12 mouse cellular contexts compared by ENCODE assay signal in genomic region chr3:30143961-30144411, GRCm38 (mm10).
DNase-seq lines count a peak whose midpoint lies in the region; ATAC-seq lines count a peak whose summit lies in the region.
"Had no signal": no experiment of that assay in that cellular context is flagged by ENCODE, and none has a peak within 500 bp of the region (broad histone marks: within the 10 kb centered on the region; RNA-seq: fewer than 3 reads in every experiment).

No protein-coding gene starts in this region.

- H3K4me2 ChIP-seq in neural tube, embryonic 11.5 days (ENCODE audit: low read depth) = no peak overlapping the region
- H3K4me2 ChIP-seq in limb, embryonic 11.5 days (ENCODE audit: low read depth, severe bottlenecking) = no peak overlapping the region
- no peak overlapping the region for H3K4me2 ChIP-seq in stomach, embryonic 16.5 days (ENCODE audit: low read depth, low read length)
- H3K4me2 ChIP-seq: embryonic facial prominence, embryonic 12.5 days; heart, embryonic 15.5 days had no signal

- H3K9ac ChIP-seq in neural tube, embryonic 11.5 days (ENCODE audit: low read length) = no peak overlapping the region
- no peak overlapping the region for H3K9ac ChIP-seq in limb, embryonic 11.5 days (ENCODE audit: low read length)
- H3K9ac ChIP-seq in stomach, embryonic 16.5 days (ENCODE audit: low read length) = no peak overlapping the region
- H3K9ac ChIP-seq: embryonic facial prominence, embryonic 12.5 days; heart, embryonic 15.5 days had no signal

- no peak for DNase-seq in heart, embryonic 10.5 days (ENCODE audit: low spot score)
- DNase-seq in heart, postnatal 14 days = no peak
- peak; percentile 31 for DNase-seq in neural tube, embryonic 11.5 days (ENCODE audit: low spot score)
- no peak for DNase-seq in neural tube, embryonic 10.5 days (ENCODE audit: extremely low spot score, low spot score)
- no peak for DNase-seq in limb, embryonic 11.5 days (ENCODE audit: low spot score)
- DNase-seq in testis, postnatal 14 days (ENCODE audit: low spot score) = no peak
- no peak for DNase-seq in heart, postnatal 4 days
- DNase-seq: lung, postnatal 4 days; thymus, postnatal 25 days had no signal

- no peaks in the 10 kb centered on the region for H3K36me3 ChIP-seq in heart, embryonic 10.5 days
- no peaks in the 10 kb centered on the region for H3K36me3 ChIP-seq in neural tube, embryonic 11.5 days (ENCODE audit: control insufficient read depth, insufficient read depth, low read length)
- no peaks in the 10 kb centered on the region for H3K36me3 ChIP-seq in limb, embryonic 11.5 days (ENCODE audit: control insufficient read depth, insufficient read depth, low read length)
- H3K36me3 ChIP-seq in stomach, embryonic 16.5 days (ENCODE audit: control insufficient read depth, insufficient read depth, low read length) = no peaks in the 10 kb centered on the region
- H3K36me3 ChIP-seq: embryonic facial prominence, embryonic 12.5 days; heart, embryonic 15.5 days had no signal

- peak overlapping the region; percentile 22; the same call in 1 of the 2 replicates for H3K27ac ChIP-seq in heart, embryonic 10.5 days
- no peak overlapping the region for H3K27ac ChIP-seq in neural tube, embryonic 11.5 days (ENCODE audit: low read depth, low read length)
- H3K27ac ChIP-seq in limb, embryonic 11.5 days (replicated peaks; ENCODE audit: low read depth, low read length) = 0 out of 2 replicates have a peak overlapping the region, but pooled peaks have one; percentile 1
- peak overlapping the region; percentile 8; the same call in 1 of the 2 replicates for H3K27ac ChIP-seq in stomach, embryonic 16.5 days (ENCODE audit: low read length)
- H3K27ac ChIP-seq: embryonic facial prominence, embryonic 12.5 days; heart, embryonic 15.5 days had no signal

- intact Hi-C loops in heart, postnatal 14 days (cut with DNase I) = no loop called here

- no peaks in the 10 kb centered on the region for H3K9me3 ChIP-seq in heart, embryonic 10.5 days
- no peaks in the 10 kb centered on the region for H3K9me3 ChIP-seq in neural tube, embryonic 11.5 days (ENCODE audit: control insufficient read depth, low read length)
- H3K9me3 ChIP-seq in limb, embryonic 11.5 days (ENCODE audit: control insufficient read depth, low read length) = no peaks in the 10 kb centered on the region
- H3K9me3 ChIP-seq in stomach, embryonic 16.5 days (replicated peaks; ENCODE audit: control insufficient read depth, low read length) = no peaks in the 10 kb centered on the region
- H3K9me3 ChIP-seq: embryonic facial prominence, embryonic 12.5 days; heart, embryonic 15.5 days had no signal

- H3K4me3 ChIP-seq in heart, embryonic 10.5 days = no peak overlapping the region
- H3K4me3 ChIP-seq in neural tube, embryonic 11.5 days (ENCODE audit: low read depth, low read length) = no peak overlapping the region
- H3K4me3 ChIP-seq in limb, embryonic 11.5 days (ENCODE audit: low read depth, low read length) = no peak overlapping the region
- no peak overlapping the region for H3K4me3 ChIP-seq in stomach, embryonic 16.5 days (replicated peaks; ENCODE audit: low read length)
- H3K4me3 ChIP-seq: embryonic facial prominence, embryonic 12.5 days; heart, embryonic 15.5 days had no signal

- WGBS in heart, embryonic 10.5 days = 50% methylated on average over 11 of the region's 11 CpGs
- 25% methylated on average over 11 of the region's 11 CpGs for WGBS in neural tube, embryonic 11.5 days
- WGBS in limb, embryonic 11.5 days = 16% methylated on average over 11 of the region's 11 CpGs
- WGBS in stomach, embryonic 16.5 days = 33% methylated on average over 11 of the region's 11 CpGs

- H3K4me1 ChIP-seq in heart, embryonic 10.5 days = peaks cover 23% of the 10 kb centered on the region
- H3K4me1 ChIP-seq in neural tube, embryonic 11.5 days (ENCODE audit: control insufficient read depth, insufficient read depth, low read length) = peaks cover 5% of the 10 kb centered on the region
- H3K4me1 ChIP-seq in limb, embryonic 11.5 days (ENCODE audit: control insufficient read depth, insufficient read depth, low read length) = peaks cover 18% of the 10 kb centered on the region
- peaks cover 13% of the 10 kb centered on the region; the same call in 1 of the 2 replicates for H3K4me1 ChIP-seq in stomach, embryonic 16.5 days (ENCODE audit: control insufficient read depth, insufficient read depth, low read length)
- H3K4me1 ChIP-seq: heart, embryonic 15.5 days had no signal

- H3K27me3 ChIP-seq in heart, embryonic 10.5 days (ENCODE audit: insufficient read depth, poor library complexity, severe bottlenecking) = no peaks in the 10 kb centered on the region
- no peaks in the 10 kb centered on the region for H3K27me3 ChIP-seq in neural tube, embryonic 11.5 days (ENCODE audit: control insufficient read depth, insufficient read depth, low read length)
- no peaks in the 10 kb centered on the region for H3K27me3 ChIP-seq in limb, embryonic 11.5 days (ENCODE audit: control insufficient read depth, insufficient read depth, low read length)
- no peaks in the 10 kb centered on the region for H3K27me3 ChIP-seq in stomach, embryonic 16.5 days (ENCODE audit: control insufficient read depth, insufficient read depth, low read length)
- H3K27me3 ChIP-seq: embryonic facial prominence, embryonic 12.5 days; heart, embryonic 15.5 days had no signal

- no peak for ATAC-seq in neural tube, embryonic 11.5 days (ENCODE audit: insufficient read depth, low FRiP score, low TSS enrichment)
- no peak for ATAC-seq in limb, embryonic 11.5 days (ENCODE audit: insufficient number of reproducible peaks, low FRiP score, low TSS enrichment, low read depth)
- ATAC-seq in stomach, embryonic 16.5 days (ENCODE audit: insufficient read depth, low FRiP score) = no peak
